Mouse (Mus musculus) limb, embryonic 14.5 days (tissue): ENCODE measurements at regions not wholly inside any gene's neighbourhood (a gene's known extent, or its start where the extent isn't known, plus 50 kb on each side); places are given as distances from the start of the nearest gene placed in this dataset.
A peak's percentile ranks its signal among the peaks of the same experiment; 100 is the strongest.

Experiments
- ATAC-seq: fragments of 200-750 bp; cut with Nextera tagmentation; 2 replicates; pipeline ENCODE4 v1.8.0; 2017; ENCODE audit warnings: low read depth, moderate number of reproducible peaks, moderate TSS enrichment; ENCODE audit not compliant: low FRiP score
- DNase-seq: peaks from one replicate; pipeline ENCODE4 v3.0.0-alpha.2; 2015; ENCODE audit warnings: low spot score
- H3K27ac ChIP-seq: fragments of 300-500 bp; sonication (generic); replicated peaks from 2 replicates; pipeline ENCODE4 v1.5.1; 2014; ENCODE audit warnings: low read depth, mild to moderate bottlenecking, low read length, moderate library complexity, mixed read lengths
- H3K27me3 ChIP-seq: fragments of 300-500 bp; sonication (generic); 2 replicates; pipeline ENCODE4 v1.6.1; 2014; ENCODE audit warnings: low read length, mixed read lengths; ENCODE audit not compliant: control insufficient read depth, insufficient read depth
- H3K36me3 ChIP-seq: fragments of 300-500 bp; sonication (generic); 2 replicates; pipeline ENCODE4 v1.6.1; 2014; ENCODE audit warnings: mild to moderate bottlenecking, low read length, moderate library complexity, mixed read lengths; ENCODE audit not compliant: control insufficient read depth, insufficient read depth
- H3K4me1 ChIP-seq: fragments of 300-500 bp; sonication (generic); 2 replicates; pipeline ENCODE4 v1.6.1; 2014; ENCODE audit warnings: antibody characterized with exemption, low read length, mixed read lengths; ENCODE audit not compliant: control insufficient read depth, insufficient read depth
- H3K4me2 ChIP-seq: fragments of 300-500 bp; sonication (generic); replicated peaks from 2 replicates; pipeline ENCODE4 v1.6.1; 2014; ENCODE audit warnings: low read depth, mild to moderate bottlenecking, low read length, moderate library complexity; ENCODE audit not compliant: severe bottlenecking
- H3K4me3 ChIP-seq: fragments of 300-500 bp; sonication (generic); replicated peaks from 2 replicates; pipeline ENCODE4 v1.5.1; 2014; ENCODE audit warnings: low read length
- H3K9ac ChIP-seq: fragments of 300-500 bp; sonication (generic); 2 replicates; pipeline ENCODE4 v1.6.1; 2014; ENCODE audit warnings: mild to moderate bottlenecking, low read depth, low read length, moderate library complexity; ENCODE audit not compliant: severe bottlenecking
- H3K9me3 ChIP-seq: fragments of 300-500 bp; sonication (generic); 2 replicates; pipeline ENCODE4 v1.6.1; 2016; ENCODE audit warnings: low read length; ENCODE audit not compliant: control insufficient read depth
- POLR2A ChIP-seq: fragments of 200-500 bp; IDR thresholded peaks from 2 replicates; pipeline ENCODE4 v1.8.0; 2012; ENCODE audit warnings: inconsistent platforms, mild to moderate bottlenecking, moderate library complexity, borderline replicate concordance; ENCODE audit not compliant: insufficient read depth, insufficient read length; ENCODE audit errors: extremely low read depth
- WGBS: fragments of 180-500 bp; shearing (Covaris S2); extraction: QIAGEN DNeasy Blood & Tissue Kit; methylation state at CpG from one replicate; pipeline ENCODE4 v1.1.7; 2014; 5-methylcytosine and 5-hydroxymethylcytosine counted together

DNA sequence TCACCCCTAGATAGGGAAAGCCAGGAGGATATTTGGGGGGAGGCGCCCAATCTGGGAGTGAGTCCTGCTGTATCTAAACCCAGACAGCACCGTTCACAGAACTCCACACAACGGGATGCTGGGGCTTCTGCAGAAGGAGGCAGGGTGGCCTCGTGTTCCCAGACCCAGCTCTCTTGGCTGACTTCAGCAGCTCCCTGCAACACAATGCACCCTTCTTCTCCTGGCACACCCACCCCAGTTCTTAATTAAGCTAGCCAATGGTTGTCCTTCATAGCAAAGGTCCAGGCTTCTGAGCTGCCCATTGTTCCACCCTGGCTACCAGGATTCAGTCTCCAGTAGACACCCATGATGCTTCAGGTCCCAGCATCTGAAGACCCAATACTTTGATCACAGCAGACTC is 138.8 kb upstream of the Zmiz1 start:
- 64% methylated on average over 4 of the region's 4 CpGs for WGBS
- Histone ChIP-seq H3K27ac (no peak overlapping the region), H3K36me3 (no peaks in the 10 kb centered on the region), H3K9ac (no peak overlapping the region), H3K27me3 (no peaks in the 10 kb centered on the region), H3K9me3 (no peaks in the 10 kb centered on the region), H3K4me1 (peaks cover 45% of the 10 kb centered on the region), H3K4me3 (no peak overlapping the region), H3K4me2 (no peak overlapping the region)
- DNase-seq (no peak), ATAC-seq (no peak)
- TF ChIP-seq POLR2A, result no peak

DNA sequence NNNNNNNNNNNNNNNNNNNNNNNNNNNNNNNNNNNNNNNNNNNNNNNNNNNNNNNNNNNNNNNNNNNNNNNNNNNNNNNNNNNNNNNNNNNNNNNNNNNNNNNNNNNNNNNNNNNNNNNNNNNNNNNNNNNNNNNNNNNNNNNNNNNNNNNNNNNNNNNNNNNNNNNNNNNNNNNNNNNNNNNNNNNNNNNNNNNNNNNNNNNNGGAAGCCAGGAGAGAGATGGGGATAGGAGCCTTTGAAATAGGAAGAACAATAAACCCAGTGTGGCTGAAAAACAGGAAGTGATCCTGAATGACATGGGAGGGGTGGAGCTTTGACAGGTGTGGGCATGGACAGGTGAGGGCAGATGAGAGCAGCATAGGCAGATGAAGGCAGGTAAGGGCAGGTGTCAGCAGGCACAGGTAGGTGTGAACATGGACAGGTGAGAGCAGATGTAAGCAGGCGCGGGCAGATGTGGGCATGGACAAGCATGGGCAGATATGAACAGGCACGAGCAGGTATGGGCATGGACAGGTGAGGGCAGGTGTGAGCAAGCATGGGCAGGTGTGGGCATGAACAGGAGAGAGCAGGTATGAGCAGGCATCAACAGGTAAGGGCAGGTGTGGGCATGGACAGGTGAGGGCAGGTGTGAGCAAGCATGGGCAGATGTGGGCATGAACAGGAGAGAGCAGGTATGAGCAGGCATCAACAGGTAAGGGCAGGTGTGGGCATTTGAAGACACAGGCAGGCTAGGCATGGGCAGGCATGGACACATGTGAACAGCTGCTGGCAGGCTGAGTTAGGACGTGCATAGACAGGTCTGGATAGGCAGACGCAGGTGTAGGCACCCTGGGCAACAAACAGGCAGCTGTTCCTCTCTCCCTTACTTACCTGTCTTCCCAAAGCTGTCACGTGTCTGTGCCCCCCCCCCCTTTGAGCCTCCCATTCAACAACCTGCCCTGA is 135.2 kb upstream of the Zmiz1 start:
- Histone ChIP-seq H3K9me3 (no peaks in the 10 kb centered on the region), H3K36me3 (no peaks in the 10 kb centered on the region), H3K4me3 (no peak overlapping the region), H3K27ac (peak overlapping the region; percentile 39; the same call in 1 of the 2 replicates), H3K4me2 (no peak overlapping the region), H3K4me1 (peaks cover 33% of the 10 kb centered on the region), H3K27me3 (no peaks in the 10 kb centered on the region), H3K9ac (no peak overlapping the region)
- WGBS, result 74% methylated on average over 6 of the region's 6 CpGs
- TF ChIP-seq POLR2A, result no peak
- DNase-seq, result no peak
- no peak for ATAC-seq

DNA sequence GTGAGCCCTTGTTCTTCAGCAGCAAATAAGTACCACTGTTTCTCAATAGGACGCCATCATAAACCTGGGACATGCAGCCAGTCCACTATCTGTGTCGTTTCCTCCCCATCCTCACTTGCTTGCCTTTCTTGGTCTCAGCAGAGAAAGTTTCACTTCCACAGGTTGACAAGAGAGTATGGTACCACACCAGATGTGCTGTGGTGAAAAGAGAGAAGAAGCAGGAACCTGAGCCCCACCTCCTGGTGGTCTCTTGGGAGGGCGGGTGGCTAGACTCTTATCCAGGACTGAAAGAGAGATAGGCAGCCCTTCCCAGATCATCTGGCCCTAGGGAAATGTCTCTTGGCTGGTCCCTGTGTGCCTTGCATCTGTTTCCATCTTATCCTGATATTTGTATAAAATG is 133.1 kb upstream of the Zmiz1 start:
- no peak overlapping the region for H3K9ac ChIP-seq
- H3K9me3 ChIP-seq, result no peaks in the 10 kb centered on the region
- DNase-seq, result no peak
- ATAC-seq, result no peak
- H3K27me3 ChIP-seq, result no peaks in the 10 kb centered on the region
- no peak for TF ChIP-seq POLR2A
- H3K36me3 ChIP-seq, result no peaks in the 10 kb centered on the region
- peaks cover 19% of the 10 kb centered on the region for H3K4me1 ChIP-seq
- 78% methylated on average over 3 of the region's 3 CpGs for WGBS
- no peak overlapping the region for H3K4me2 ChIP-seq
- H3K4me3 ChIP-seq, result no peak overlapping the region
- H3K27ac ChIP-seq, result no peak overlapping the region

DNA sequence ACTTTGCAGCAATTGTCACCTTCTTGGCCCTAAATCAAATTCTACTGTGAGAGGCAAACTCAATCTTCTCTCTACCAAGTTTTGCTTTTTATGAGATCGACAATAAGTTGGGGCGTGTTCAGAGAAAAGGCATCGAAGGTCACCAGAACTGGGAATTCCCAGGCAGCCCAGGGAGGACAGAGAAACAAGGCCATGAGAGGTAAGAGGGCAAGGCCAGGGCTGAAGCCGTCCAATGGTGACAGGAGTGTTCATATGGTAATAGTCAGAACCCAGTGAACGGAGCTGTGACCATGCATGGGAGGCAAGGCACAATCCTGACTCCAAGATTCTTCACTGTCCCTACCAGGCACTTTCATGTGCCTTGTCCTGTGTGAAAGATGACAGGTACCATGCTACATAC is 130.8 kb upstream of the Zmiz1 start:
- H3K9ac ChIP-seq, result no peak overlapping the region
- H3K9me3 ChIP-seq, result no peaks in the 10 kb centered on the region
- H3K4me1 ChIP-seq, result peaks cover 7% of the 10 kb centered on the region
- TF ChIP-seq POLR2A, result no peak
- DNase-seq (no peak), ATAC-seq (no peak)
- H3K27ac ChIP-seq, result no peak overlapping the region; the same call in 1 of the 2 replicates
- H3K27me3 ChIP-seq, result no peaks in the 10 kb centered on the region
- H3K36me3 ChIP-seq, result no peaks in the 10 kb centered on the region
- no peak overlapping the region for H3K4me3 ChIP-seq
- no peak overlapping the region for H3K4me2 ChIP-seq
- 78% methylated on average over 5 of the region's 5 CpGs for WGBS

DNA sequence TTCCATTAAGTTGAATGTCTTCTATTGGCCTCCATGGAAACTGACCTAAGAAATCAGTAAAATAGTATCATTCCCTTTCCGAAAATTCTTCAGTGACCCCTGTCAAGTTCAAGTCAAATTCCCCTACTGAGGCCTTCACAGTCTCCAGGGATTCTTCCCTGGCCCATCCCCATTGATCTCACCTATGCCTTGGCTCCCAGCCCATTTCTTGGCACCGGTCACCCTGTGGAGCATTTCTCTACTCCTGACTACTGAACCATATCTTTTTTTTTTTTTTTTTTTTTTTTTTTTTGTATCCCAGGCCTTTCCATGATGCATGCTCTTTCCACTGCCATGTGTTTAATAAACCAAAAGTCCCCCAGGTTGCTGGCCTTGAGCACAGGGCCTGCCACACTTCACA is 124.8 kb upstream of the Zmiz1 start:
- Histone ChIP-seq H3K4me1 (peaks cover 16% of the 10 kb centered on the region), H3K4me2 (no peak overlapping the region), H3K36me3 (no peaks in the 10 kb centered on the region), H3K9ac (no peak overlapping the region), H3K27me3 (no peaks in the 10 kb centered on the region), H3K9me3 (no peaks in the 10 kb centered on the region), H3K27ac (no peak overlapping the region), H3K4me3 (no peak overlapping the region)
- DNase-seq, result no peak
- ATAC-seq, result no peak
- TF ChIP-seq POLR2A, result no peak
- WGBS, result 90% methylated on average over 2 of the region's 2 CpGs
